Mouse (Mus musculus) v-Abl transformed pro-B cells (cell line): Measurements from ENCODE around the gene 1700016H13Rik.

Experiments used
- in situ Hi-C, 2 experiments: fragments of 400-800 bp; cut with MboI; formaldehyde crosslinking; loops; one replicate each; pipeline ENCODE4 v1.15.1; 2025; ENCODE audit not compliant: unreplicated experiment in 2 of 2

1700016H13Rik gene

GRCm38 (mm10) chr5:103614356-103614755, 41.5 kb downstream of the 1700016H13Rik start:
- in situ Hi-C loops, result no loop called here

GRCm38 (mm10) chr5:103612316-103612715, 43.5 kb downstream of the 1700016H13Rik start:
- in situ Hi-C loops, result no loop called here

DNA sequence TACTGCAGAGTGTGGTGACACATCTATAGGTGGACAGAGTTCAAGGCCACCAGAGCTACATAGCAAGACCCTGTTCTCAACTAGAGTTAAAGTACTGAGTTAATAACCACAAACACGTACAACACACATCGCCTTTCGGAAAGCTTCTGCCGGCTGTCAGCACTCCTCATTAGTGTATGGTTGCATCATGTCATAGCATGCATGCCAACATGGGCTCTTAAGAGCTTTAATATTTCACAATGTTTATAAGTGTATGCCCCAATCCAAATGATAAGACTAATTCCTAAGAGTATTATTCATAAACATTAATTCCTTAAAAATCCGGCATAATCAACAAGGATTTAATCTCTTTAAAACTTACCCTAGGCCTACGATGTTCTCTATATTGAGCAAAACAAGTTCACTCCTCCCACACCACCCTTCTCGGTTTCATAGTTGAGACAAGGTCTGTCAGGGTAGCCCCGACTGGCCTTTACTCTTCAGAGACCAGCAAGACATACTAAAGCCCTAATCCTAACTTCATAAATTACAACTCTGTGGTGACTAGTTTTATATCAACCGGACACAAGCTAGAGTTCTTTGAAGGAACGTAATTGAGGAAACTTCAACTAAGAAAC, 44.8 kb downstream of the 1700016H13Rik start:
- in situ Hi-C loops, result no loop called here

DNA sequence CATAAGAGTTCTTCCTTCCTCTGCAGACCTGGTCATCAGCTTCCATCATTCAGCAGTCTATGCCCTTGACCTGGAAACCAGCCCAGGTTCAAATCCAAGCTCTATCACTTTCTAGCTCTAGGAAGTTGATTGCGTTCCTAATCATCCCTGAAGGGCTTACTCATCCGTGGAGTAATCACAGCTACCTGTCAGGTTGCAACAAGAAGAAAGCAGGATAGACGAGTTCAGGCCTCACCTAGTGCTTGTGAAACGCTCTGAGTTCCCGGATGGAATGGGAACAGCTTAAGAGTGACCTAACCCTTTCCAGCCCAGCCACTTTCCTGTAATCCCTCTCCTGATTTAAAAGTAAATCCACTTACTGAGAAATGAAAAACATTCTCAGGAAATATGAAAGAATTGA, 45.7 kb downstream of the 1700016H13Rik start:
- in situ Hi-C loops, result no loop called here

- in situ Hi-C loops, result no loop called here
Measured at GRCm38 (mm10) chr5:103605707-103606106, 50.1 kb downstream of the 1700016H13Rik start.

DNA sequence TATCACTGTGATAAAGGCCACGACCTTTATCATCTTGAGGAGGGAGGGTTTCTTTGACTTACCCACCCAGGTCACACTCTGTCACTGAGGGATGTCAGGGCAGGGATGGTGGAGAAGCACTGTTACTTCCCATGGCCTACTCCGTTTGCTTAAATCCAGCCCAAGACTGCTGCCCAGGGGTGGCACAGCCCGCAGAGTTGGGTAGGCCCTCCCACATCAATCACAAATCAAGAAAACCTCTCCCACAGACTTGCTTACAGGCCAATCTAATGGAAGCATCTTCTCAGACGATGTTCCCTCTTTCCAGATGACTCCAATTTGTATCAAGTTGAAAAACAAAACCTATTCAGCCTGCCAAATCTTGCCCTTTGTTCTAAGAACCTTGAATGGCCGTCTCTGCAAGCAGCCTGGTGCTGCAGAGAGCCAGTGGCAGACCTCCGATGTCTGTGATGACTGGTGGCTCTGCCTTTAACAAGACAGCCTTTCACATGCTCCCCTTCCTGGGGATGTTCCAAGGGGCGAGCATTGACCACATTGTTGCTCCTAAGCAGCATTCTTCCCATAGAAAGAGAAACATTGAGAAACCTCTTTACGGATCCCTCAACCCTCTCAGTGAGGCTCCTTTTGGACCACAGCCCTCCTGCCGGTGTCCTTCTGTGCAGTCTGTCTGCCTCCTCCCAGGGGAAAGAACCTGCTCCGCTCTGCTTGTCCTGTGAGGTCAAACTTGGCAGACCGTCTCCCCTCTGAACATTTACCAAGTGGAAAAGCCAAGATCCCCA, 52.5 kb downstream of the 1700016H13Rik start:
- in situ Hi-C loops, result no loop called here

GRCm38 (mm10) chr5:103598881-103599280, 56.9 kb downstream of the 1700016H13Rik start:
- in situ Hi-C loops, result no loop called here

- in situ Hi-C loops, result no loop called here
Measured at GRCm38 (mm10) chr5:103598264-103598663, 57.5 kb downstream of the 1700016H13Rik start.
